Mouse (Mus musculus): Measurements from ENCODE around the gene Mlana. TPM values are rescaled to one million over a fixed set of nuclear protein-coding genes. Genes with fewer than 3 reads are reported as not detected.

The Mlana gene
- polyA plus RNA-seq, 1 experiment from 2014 or later = not detected

DNA sequence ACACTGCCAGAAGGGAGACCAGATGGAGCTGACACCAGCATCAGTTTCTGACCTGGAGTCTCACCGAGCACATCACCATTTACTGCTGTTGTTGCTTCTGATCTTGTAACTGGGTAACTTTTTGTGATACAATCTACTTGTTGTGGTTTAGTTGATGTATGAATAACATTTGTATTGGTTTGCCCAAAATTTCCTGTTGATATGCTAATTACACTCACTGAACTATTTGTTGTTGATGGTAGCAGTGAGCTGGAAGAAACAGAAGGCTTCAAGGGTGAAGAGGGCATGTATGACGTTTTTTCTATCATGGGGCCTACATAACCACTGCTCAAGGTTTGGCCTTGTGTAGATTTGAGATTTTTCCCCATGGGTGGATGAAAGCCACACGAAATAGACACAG lies 20.2 kb downstream of the Mlana start:
- peaks cover 17% of the 10 kb centered on the region for H3K36me3 ChIP-seq (ENCODE audit: control insufficient read depth, insufficient read depth)
- WGBS = 86% methylated on average over 3 of the region's 3 CpGs
- H3K9ac ChIP-seq (replicated peaks; ENCODE audit: low read depth, low read length) = no peak overlapping the region
- H3K4me3 ChIP-seq (replicated peaks; ENCODE audit: low read length) = no peak overlapping the region
- no peaks in the 10 kb centered on the region for H3K27me3 ChIP-seq (replicated peaks; ENCODE audit: control insufficient read depth, insufficient read depth, low read length)
- H3K27ac ChIP-seq (ENCODE audit: low read length) = no peak overlapping the region
- H3K4me1 ChIP-seq (replicated peaks; ENCODE audit: control insufficient read depth, insufficient read depth, low read length) = no peaks in the 10 kb centered on the region
- no peaks in the 10 kb centered on the region for H3K9me3 ChIP-seq (ENCODE audit: control insufficient read depth, low read length)
- H3K4me2 ChIP-seq (ENCODE audit: low read length) = no peak overlapping the region
- ATAC-seq = no peak

DNA sequence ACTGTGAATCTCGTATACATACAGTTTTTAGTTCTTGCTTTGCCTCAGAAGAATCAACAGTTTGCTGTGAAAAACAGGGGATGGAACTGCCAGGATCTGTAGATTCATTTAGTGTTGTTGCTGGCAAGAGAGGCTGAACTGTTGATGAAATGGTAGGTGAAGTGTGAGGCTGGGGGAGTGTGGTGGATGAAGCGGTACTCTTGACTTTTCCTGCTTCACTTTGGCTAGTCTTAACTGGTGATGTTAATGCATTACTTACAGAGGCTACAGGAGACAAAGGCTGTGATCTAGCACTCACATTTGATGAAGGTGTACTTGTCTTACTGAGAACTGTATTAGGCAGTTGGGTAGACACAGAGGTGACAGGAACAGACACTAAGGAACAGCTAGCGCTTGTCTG lies 20.9 kb downstream of the Mlana start:
- no peaks in the 10 kb centered on the region for H3K4me1 ChIP-seq (replicated peaks; ENCODE audit: control insufficient read depth, insufficient read depth, low read length)
- no peak overlapping the region for H3K4me2 ChIP-seq (ENCODE audit: low read length)
- no peak overlapping the region for H3K4me3 ChIP-seq (replicated peaks; ENCODE audit: low read length)
- H3K9me3 ChIP-seq (ENCODE audit: control insufficient read depth, low read length) = no peaks in the 10 kb centered on the region
- H3K36me3 ChIP-seq (ENCODE audit: control insufficient read depth, insufficient read depth) = peaks cover 17% of the 10 kb centered on the region
- no peak overlapping the region for H3K27ac ChIP-seq (ENCODE audit: low read length)
- no peak for ATAC-seq
- 89% methylated on average over 3 of the region's 3 CpGs for WGBS
- H3K27me3 ChIP-seq (replicated peaks; ENCODE audit: control insufficient read depth, insufficient read depth, low read length) = no peaks in the 10 kb centered on the region
- H3K9ac ChIP-seq (replicated peaks; ENCODE audit: low read depth, low read length) = no peak overlapping the region

DNA sequence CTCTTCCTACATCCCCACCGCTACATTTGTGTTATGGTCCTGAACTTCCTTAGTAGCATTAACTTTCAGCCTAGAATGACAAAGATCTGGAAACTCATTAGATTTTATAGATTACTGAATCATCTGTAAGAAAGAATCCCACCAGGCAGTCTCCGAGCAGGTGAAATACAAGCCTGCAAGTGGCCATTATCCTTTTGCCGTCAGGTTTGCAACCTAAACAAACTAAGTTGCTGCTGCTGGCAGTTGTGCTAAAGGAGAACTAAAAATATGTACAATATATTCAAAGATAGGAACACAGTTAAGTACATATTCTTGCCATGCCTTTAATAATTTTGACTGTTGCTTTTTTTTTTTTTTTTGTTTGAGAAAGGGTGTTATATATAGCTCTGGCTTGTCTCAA lies 37.8 kb downstream of the Mlana start:
- Histone ChIP-seq H3K27ac (ENCODE audit: low read length) (no peak overlapping the region), H3K9me3 (ENCODE audit: control insufficient read depth, low read length) (no peaks in the 10 kb centered on the region), H3K9ac (replicated peaks; ENCODE audit: low read depth, low read length) (no peak overlapping the region), H3K4me1 (replicated peaks; ENCODE audit: control insufficient read depth, insufficient read depth, low read length) (no peaks in the 10 kb centered on the region), H3K4me3 (replicated peaks; ENCODE audit: low read length) (no peak overlapping the region), H3K36me3 (ENCODE audit: control insufficient read depth, insufficient read depth) (no peaks in the 10 kb centered on the region), H3K4me2 (ENCODE audit: low read length) (no peak overlapping the region), H3K27me3 (replicated peaks; ENCODE audit: control insufficient read depth, insufficient read depth, low read length) (no peaks in the 10 kb centered on the region)
- ATAC-seq = no peak
- 79% methylated on average over 3 of the region's 3 CpGs for WGBS

DNA sequence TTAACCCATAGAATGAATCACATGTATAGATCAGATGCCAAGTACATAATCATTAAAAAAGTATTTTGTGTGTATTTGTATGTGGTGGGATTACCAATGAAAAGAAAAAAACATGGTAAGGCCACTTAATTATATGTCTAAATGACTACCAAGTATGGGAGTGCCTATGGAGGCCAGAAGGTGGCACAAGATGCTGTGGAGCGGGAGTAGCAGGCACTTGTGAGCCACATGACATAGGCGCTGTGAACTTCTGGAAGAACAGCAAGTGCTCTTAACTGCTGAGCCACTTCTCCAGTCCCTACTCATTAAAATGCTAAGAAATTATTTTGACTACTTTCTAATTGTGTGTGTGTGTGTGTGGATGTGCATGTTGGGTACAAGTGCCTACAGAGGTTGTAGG lies 42.0 kb downstream of the Mlana start:
- no peak for ATAC-seq
- Histone ChIP-seq H3K36me3 (ENCODE audit: control insufficient read depth, insufficient read depth) (no peaks in the 10 kb centered on the region), H3K9ac (replicated peaks; ENCODE audit: low read depth, low read length) (no peak overlapping the region), H3K9me3 (ENCODE audit: control insufficient read depth, low read length) (no peaks in the 10 kb centered on the region), H3K4me1 (replicated peaks; ENCODE audit: control insufficient read depth, insufficient read depth, low read length) (no peaks in the 10 kb centered on the region), H3K27me3 (replicated peaks; ENCODE audit: control insufficient read depth, insufficient read depth, low read length) (no peaks in the 10 kb centered on the region), H3K4me2 (ENCODE audit: low read length) (no peak overlapping the region), H3K27ac (ENCODE audit: low read length) (no peak overlapping the region), H3K4me3 (replicated peaks; ENCODE audit: low read length) (no peak overlapping the region)
- 81% methylated on average over 2 of the region's 2 CpGs for WGBS

- Histone ChIP-seq H3K27ac (ENCODE audit: low read length) (no peak overlapping the region), H3K4me3 (replicated peaks; ENCODE audit: low read length) (no peak overlapping the region), H3K36me3 (ENCODE audit: control insufficient read depth, insufficient read depth) (no peaks in the 10 kb centered on the region), H3K9me3 (ENCODE audit: control insufficient read depth, low read length) (no peaks in the 10 kb centered on the region), H3K4me1 (replicated peaks; ENCODE audit: control insufficient read depth, insufficient read depth, low read length) (no peaks in the 10 kb centered on the region), H3K4me2 (ENCODE audit: low read length) (no peak overlapping the region), H3K27me3 (replicated peaks; ENCODE audit: control insufficient read depth, insufficient read depth, low read length) (no peaks in the 10 kb centered on the region), H3K9ac (replicated peaks; ENCODE audit: low read depth, low read length) (no peak overlapping the region)
- ATAC-seq = no peak
- 88% methylated on average over 1 of the region's 1 CpGs for WGBS
Observed at GRCm38 (mm10) chr19:29740661-29741060, 43.0 kb downstream of the Mlana start.

- Histone ChIP-seq H3K36me3 (ENCODE audit: control insufficient read depth, insufficient read depth) (no peaks in the 10 kb centered on the region), H3K4me2 (ENCODE audit: low read length) (no peak overlapping the region), H3K27me3 (replicated peaks; ENCODE audit: control insufficient read depth, insufficient read depth, low read length) (no peaks in the 10 kb centered on the region), H3K9ac (replicated peaks; ENCODE audit: low read depth, low read length) (no peak overlapping the region), H3K4me1 (replicated peaks; ENCODE audit: control insufficient read depth, insufficient read depth, low read length) (no peaks in the 10 kb centered on the region), H3K9me3 (ENCODE audit: control insufficient read depth, low read length) (no peaks in the 10 kb centered on the region), H3K4me3 (replicated peaks; ENCODE audit: low read length) (no peak overlapping the region), H3K27ac (ENCODE audit: low read length) (no peak overlapping the region)
- no peak for ATAC-seq
- 85% methylated on average over 5 of the region's 5 CpGs for WGBS
Observed at GRCm38 (mm10) chr19:29743531-29743930, 45.9 kb downstream of the Mlana start.

DNA sequence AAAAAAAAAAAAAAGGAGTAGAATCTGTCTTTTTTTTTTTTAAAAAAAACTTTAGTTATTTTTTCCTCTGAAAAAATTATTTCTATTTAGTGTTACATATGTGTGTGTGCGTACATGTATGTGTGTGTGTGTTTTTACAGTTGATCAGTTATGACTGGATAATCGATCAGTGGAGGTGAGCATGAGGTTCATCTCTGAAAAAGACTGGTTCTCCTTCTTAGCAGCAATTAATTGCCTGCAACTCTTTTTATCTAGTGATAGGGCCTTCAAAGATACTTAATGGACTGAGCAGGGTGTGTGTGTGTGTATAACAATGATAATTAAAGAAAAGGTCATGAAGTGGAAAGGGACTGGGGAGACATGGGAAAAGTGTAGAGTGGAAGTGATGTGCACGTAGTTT lies 53.4 kb downstream of the Mlana start:
- Histone ChIP-seq H3K27ac (ENCODE audit: low read length) (no peak overlapping the region), H3K4me3 (replicated peaks; ENCODE audit: low read length) (no peak overlapping the region), H3K9me3 (ENCODE audit: control insufficient read depth, low read length) (no peaks in the 10 kb centered on the region), H3K4me2 (ENCODE audit: low read length) (no peak overlapping the region), H3K27me3 (replicated peaks; ENCODE audit: control insufficient read depth, insufficient read depth, low read length) (no peaks in the 10 kb centered on the region), H3K4me1 (replicated peaks; ENCODE audit: control insufficient read depth, insufficient read depth, low read length) (no peaks in the 10 kb centered on the region), H3K36me3 (ENCODE audit: control insufficient read depth, insufficient read depth) (no peaks in the 10 kb centered on the region), H3K9ac (replicated peaks; ENCODE audit: low read depth, low read length) (no peak overlapping the region)
- WGBS = 92% methylated on average over 3 of the region's 3 CpGs
- ATAC-seq = no peak

GRCm38 (mm10) chr19:29753939-29754338 lies 56.3 kb downstream of the Mlana start:
- no peaks in the 10 kb centered on the region for H3K4me1 ChIP-seq (replicated peaks; ENCODE audit: control insufficient read depth, insufficient read depth, low read length)
- no peak overlapping the region for H3K9ac ChIP-seq (replicated peaks; ENCODE audit: low read depth, low read length)
- H3K4me2 ChIP-seq (ENCODE audit: low read length) = no peak overlapping the region
- H3K9me3 ChIP-seq (ENCODE audit: control insufficient read depth, low read length) = no peaks in the 10 kb centered on the region
- no peak overlapping the region for H3K4me3 ChIP-seq (replicated peaks; ENCODE audit: low read length)
- no peak for ATAC-seq
- H3K27ac ChIP-seq (ENCODE audit: low read length) = no peak overlapping the region
- no peaks in the 10 kb centered on the region for H3K27me3 ChIP-seq (replicated peaks; ENCODE audit: control insufficient read depth, insufficient read depth, low read length)
- H3K36me3 ChIP-seq (ENCODE audit: control insufficient read depth, insufficient read depth) = no peaks in the 10 kb centered on the region
- 90% methylated on average over 2 of the region's 2 CpGs for WGBS

Other genes starting within 250 kb of the Mlana start
- gene Ric1, start 175.5 kb upstream of the Mlana start, polyA plus RNA-seq (2015; fragmentation: Nextera tagmentation; extraction: Ambion mirVana) = 13.4 and 14.0 TPM in 2 replicates
- 7.2 and 8.2 TPM in 2 replicates for gene Ermp1, start 49.4 kb upstream of the Mlana start, polyA plus RNA-seq (2015; fragmentation: Nextera tagmentation; extraction: Ambion mirVana)
- 7.1 and 7.7 TPM in 2 replicates for gene 9930021J03Rik, start 108.2 kb downstream of the Mlana start, polyA plus RNA-seq (2015; fragmentation: Nextera tagmentation; extraction: Ambion mirVana)
- gene Ranbp6, start 115.2 kb downstream of the Mlana start, polyA plus RNA-seq (2015; fragmentation: Nextera tagmentation; extraction: Ambion mirVana) = 43.5 and 44.8 TPM in 2 replicates
- gene Il33, start 227.3 kb downstream of the Mlana start, polyA plus RNA-seq (2015; fragmentation: Nextera tagmentation; extraction: Ambion mirVana) = 0.71 and 1.1 TPM in 2 replicates

All from forebrain, embryonic 16.5 days (tissue).